Comparison of ENCODE assay signal across 8 mouse cellular contexts in genomic region chr2:32166581-32166980, GRCm38 (mm10). TPM values are rescaled to one million over a fixed set of nuclear protein-coding genes. Genes with fewer than 3 reads are reported as not detected.
A peak's percentile ranks its signal among the peaks of the same experiment; 100 is the strongest.
DNase-seq lines count a peak whose midpoint lies in the region; ATAC-seq and TF ChIP-seq lines count a peak whose summit lies in the region.

No protein-coding gene starts in this region.

- 0 out of 2 replicates have a peak, but pooled peaks have one; percentile 12 for ATAC-seq in lung, embryonic 14.5 days (ENCODE audit: insufficient read depth)
- ATAC-seq in forebrain, embryonic 12.5 days (ENCODE audit: low FRiP score), result 0 out of 2 replicates have a peak, but pooled peaks have one; percentile 9
- ATAC-seq in limb, embryonic 15.5 days (ENCODE audit: insufficient number of reproducible peaks, low FRiP score, low TSS enrichment, low read depth), result no peak
- ATAC-seq in stomach, embryonic 16.5 days (ENCODE audit: insufficient read depth, low FRiP score), result no peak

- no peak for TF ChIP-seq POLR2A in lung, adult 2 months (IDR thresholded peaks at IDR 0.05; ENCODE audit: borderline replicate concordance, extremely low read depth, low read depth, low read length)

- peak overlapping the region; percentile 54 for H3K4me2 ChIP-seq in lung, embryonic 14.5 days
- peak overlapping the region; percentile 47 for H3K4me2 ChIP-seq in forebrain, embryonic 12.5 days
- H3K4me2 ChIP-seq in limb, embryonic 15.5 days, result peak overlapping the region; percentile 36; the same call in 1 of the 2 replicates
- peak overlapping the region; percentile 44 for H3K4me2 ChIP-seq in stomach, embryonic 16.5 days (ENCODE audit: low read depth, low read length)

- H3K4me3 ChIP-seq in lung, embryonic 14.5 days (ENCODE audit: low read depth, low read length), result no peak overlapping the region
- no peak overlapping the region for H3K4me3 ChIP-seq in lung, adult 2 months (replicated peaks; ENCODE audit: extremely low read depth, low read depth, low read length)
- no peak overlapping the region for H3K4me3 ChIP-seq in forebrain, embryonic 12.5 days (replicated peaks)
- H3K4me3 ChIP-seq in limb, embryonic 15.5 days, result no peak overlapping the region
- H3K4me3 ChIP-seq in stomach, embryonic 16.5 days (replicated peaks; ENCODE audit: low read length), result no peak overlapping the region

- peaks cover 28% of the 10 kb centered on the region for H3K4me1 ChIP-seq in lung, embryonic 14.5 days (ENCODE audit: insufficient read depth)
- H3K4me1 ChIP-seq in lung, adult 2 months (ENCODE audit: control insufficient read depth, insufficient read depth, low read length), result peaks cover 42% of the 10 kb centered on the region
- H3K4me1 ChIP-seq in forebrain, embryonic 12.5 days, result peaks cover 76% of the 10 kb centered on the region
- peaks cover 59% of the 10 kb centered on the region for H3K4me1 ChIP-seq in limb, embryonic 15.5 days
- peaks cover 59% of the 10 kb centered on the region for H3K4me1 ChIP-seq in stomach, embryonic 16.5 days (ENCODE audit: control insufficient read depth, insufficient read depth, low read length)

- H3K9me3 ChIP-seq in lung, embryonic 14.5 days (ENCODE audit: low read depth, low read length), result no peaks in the 10 kb centered on the region
- no peaks in the 10 kb centered on the region for H3K9me3 ChIP-seq in forebrain, embryonic 12.5 days
- H3K9me3 ChIP-seq in limb, embryonic 15.5 days, result no peaks in the 10 kb centered on the region
- no peaks in the 10 kb centered on the region for H3K9me3 ChIP-seq in stomach, embryonic 16.5 days (replicated peaks; ENCODE audit: control insufficient read depth, low read length)

- TF ChIP-seq CTCF in lung, embryonic 14.5 days (IDR thresholded peaks at IDR 0.05; ENCODE audit: low read depth), result no peak
- no peak for TF ChIP-seq CTCF in lung, adult 2 months (IDR thresholded peaks at IDR 0.05; ENCODE audit: insufficient read depth, low read length)

- peak overlapping the region; percentile 33 for H3K27ac ChIP-seq in lung, embryonic 14.5 days (ENCODE audit: low read depth)
- H3K27ac ChIP-seq in forebrain, embryonic 12.5 days, result peak overlapping the region; percentile 88
- peak overlapping the region; percentile 83 for H3K27ac ChIP-seq in limb, embryonic 15.5 days
- peak overlapping the region; percentile 90 for H3K27ac ChIP-seq in stomach, embryonic 16.5 days (ENCODE audit: low read length)

- peak; percentile 74 for DNase-seq in lung, embryonic 14.5 days
- DNase-seq in lung, adult 2 months, result no peak
- DNase-seq in urinary bladder, postnatal 10 days (ENCODE audit: low spot score), result no peak
- no peak for DNase-seq in cerebellum, adult 11 months
- no peak for DNase-seq in cerebellum, postnatal 10 days

- WGBS in lung, embryonic 14.5 days, result 7% methylated on average over 10 of the region's 10 CpGs
- 5% methylated on average over 10 of the region's 10 CpGs for WGBS in lung, adult 2 months
- 6% methylated on average over 10 of the region's 10 CpGs for WGBS in forebrain, embryonic 12.5 days
- 9% methylated on average over 10 of the region's 10 CpGs for WGBS in limb, embryonic 15.5 days
- 10% methylated on average over 10 of the region's 10 CpGs for WGBS in stomach, embryonic 16.5 days

- no peaks in the 10 kb centered on the region for H3K27me3 ChIP-seq in lung, embryonic 14.5 days (ENCODE audit: insufficient read depth, low read length)
- H3K27me3 ChIP-seq in forebrain, embryonic 12.5 days, result no peaks in the 10 kb centered on the region
- H3K27me3 ChIP-seq in limb, embryonic 15.5 days, result no peaks in the 10 kb centered on the region
- no peaks in the 10 kb centered on the region for H3K27me3 ChIP-seq in stomach, embryonic 16.5 days (ENCODE audit: control insufficient read depth, insufficient read depth, low read length)

- 0 out of 2 replicates have a peak, but pooled peaks cover 6% of the 10 kb centered on the region for H3K36me3 ChIP-seq in lung, embryonic 14.5 days (ENCODE audit: insufficient read depth)
- 0 out of 2 replicates have a peak, but pooled peaks cover 4% of the 10 kb centered on the region for H3K36me3 ChIP-seq in forebrain, embryonic 12.5 days (replicated peaks)
- no peaks in the 10 kb centered on the region for H3K36me3 ChIP-seq in limb, embryonic 15.5 days
- no peaks in the 10 kb centered on the region for H3K36me3 ChIP-seq in stomach, embryonic 16.5 days (ENCODE audit: control insufficient read depth, insufficient read depth, low read length)

- no peak overlapping the region for H3K9ac ChIP-seq in lung, embryonic 14.5 days
- peak overlapping the region; percentile 36; the same call in 1 of the 2 replicates for H3K9ac ChIP-seq in forebrain, embryonic 12.5 days
- no peak overlapping the region for H3K9ac ChIP-seq in limb, embryonic 15.5 days
- no peak overlapping the region for H3K9ac ChIP-seq in stomach, embryonic 16.5 days (ENCODE audit: low read length)

RNA-seq across cellular contexts. Expression of gene Prrc2b, which starts 15.7 kb away (rescaled TPM):
- polyA plus RNA-seq in lung, embryonic 14.5 days (2014; fragmentation: Nextera tagmentation; extraction: Ambion mirVana), result 69.0 and 76.8 TPM in 2 replicates
- polyA plus RNA-seq in lung, adult 2 months (2012; rRNA removed), result 67.9 and 68.5 TPM in 2 replicates
- 96.9 and 110 TPM in 2 replicates for polyA plus RNA-seq in forebrain, embryonic 12.5 days (2016; fragmentation: Nextera tagmentation; extraction: Ambion mirVana)
- polyA plus RNA-seq in limb, embryonic 15.5 days (2015; fragmentation: Nextera tagmentation; extraction: Ambion mirVana), result 40.8 and 44.8 TPM in 2 replicates
- polyA plus RNA-seq in stomach, embryonic 16.5 days (2015; fragmentation: Nextera tagmentation; extraction: Ambion mirVana), result 22.7 and 27.3 TPM in 2 replicates

Comparison
In these comparisons a context has a peak if more than half of its experiments do, and no peak if none do; other contexts are left out.
1. ATAC-seq: peak in lung, embryonic 14.5 days (single experiment) and forebrain, embryonic 12.5 days (single experiment); none in limb, embryonic 15.5 days (single experiment) and stomach, embryonic 16.5 days (single experiment).
2. H3K27ac ChIP-seq: peak in every context shown above with its lines; median percentile 90 in stomach, embryonic 16.5 days; 88 in forebrain, embryonic 12.5 days; 83 in limb, embryonic 15.5 days; 33 in lung, embryonic 14.5 days.
3. Peak in every context shown above with its lines, with median percentiles within 50 percentile points of each other: H3K4me2 ChIP-seq.